Mouse (Mus musculus): ENCODE measurements around the gene Pcolce.
"Not testable (repeated sequence)": the region's sequence is repeated elsewhere in the genome, so short reads cannot be mapped to it uniquely, and the experiment has no call there.

Gene Pcolce

DNA sequence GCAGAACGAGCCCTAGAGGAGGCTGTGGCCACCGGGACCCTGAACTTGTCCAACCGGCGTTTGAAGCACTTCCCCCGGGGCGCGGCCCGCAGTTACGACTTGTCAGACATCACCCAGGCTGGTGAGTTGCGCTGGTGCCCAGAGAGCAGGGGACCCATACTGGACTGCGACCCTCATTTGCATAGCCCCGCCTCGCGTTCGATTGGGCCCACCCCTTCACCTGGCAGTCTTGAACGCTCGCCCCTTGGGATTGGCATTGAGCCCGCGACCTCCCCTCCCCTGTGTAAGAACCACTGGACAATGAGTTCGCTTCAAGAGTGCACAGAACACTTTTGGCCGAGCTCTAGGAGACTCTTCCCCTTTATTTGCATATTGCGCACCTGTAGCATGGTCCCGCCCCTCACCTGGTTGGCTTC is 15.7 kb upstream of the Pcolce start:
- peak; percentile 74 for DNase-seq (ENCODE audit: low read depth, low spot score)

DNA sequence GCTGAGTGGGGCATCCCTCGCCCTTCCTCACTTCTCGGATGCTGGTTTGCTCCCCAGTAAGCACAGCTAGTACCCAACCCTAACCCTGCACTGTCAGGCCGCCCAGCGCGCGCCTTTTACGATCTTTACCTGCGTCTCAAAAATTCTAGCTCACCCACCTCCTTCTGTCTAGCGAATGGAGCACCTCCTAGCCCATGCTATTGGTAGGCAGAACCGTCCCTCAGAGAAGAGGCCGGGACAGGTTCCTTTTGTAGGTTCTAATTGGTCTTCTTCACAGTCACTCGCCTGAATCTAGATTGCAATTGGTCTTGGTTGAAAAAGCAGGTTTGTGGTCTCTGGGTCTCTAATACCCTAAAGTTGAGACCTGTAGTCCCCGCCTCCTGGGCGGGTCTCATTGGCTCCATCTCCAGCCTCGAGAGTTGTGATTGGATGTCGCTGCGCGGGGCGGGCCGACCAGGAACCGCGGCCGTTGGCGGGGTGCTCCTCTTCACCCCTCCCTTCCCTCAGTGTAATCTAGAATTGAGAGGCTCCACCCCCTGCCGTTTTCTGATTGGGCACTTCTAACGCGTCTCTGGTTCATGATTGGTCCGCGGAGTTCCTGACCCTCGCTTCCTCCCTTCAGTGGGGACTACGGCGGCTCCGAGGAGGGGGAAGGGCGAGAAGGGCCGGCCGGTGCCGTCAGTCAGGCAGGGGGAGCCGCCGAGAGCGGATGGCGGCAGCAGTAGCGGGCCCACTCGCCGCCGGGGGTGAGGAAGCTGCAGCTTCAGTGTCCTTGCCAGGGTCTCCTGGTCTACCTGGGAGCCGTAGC is 15.1 kb upstream of the Pcolce start, which contains the start of the genes Fbxo24, Lrch4 and Gm20605:
Fbxo24 (minus strand) TSS at position 505 of the 808 bp plus-strand sequence.
Lrch4 (plus strand) TSS at position 624 of the 808 bp plus-strand sequence.
Gm20605 (plus strand) TSS at position 678 of the 808 bp plus-strand sequence.
- peak; percentile 100 for DNase-seq (ENCODE audit: low read depth, low spot score)

DNA sequence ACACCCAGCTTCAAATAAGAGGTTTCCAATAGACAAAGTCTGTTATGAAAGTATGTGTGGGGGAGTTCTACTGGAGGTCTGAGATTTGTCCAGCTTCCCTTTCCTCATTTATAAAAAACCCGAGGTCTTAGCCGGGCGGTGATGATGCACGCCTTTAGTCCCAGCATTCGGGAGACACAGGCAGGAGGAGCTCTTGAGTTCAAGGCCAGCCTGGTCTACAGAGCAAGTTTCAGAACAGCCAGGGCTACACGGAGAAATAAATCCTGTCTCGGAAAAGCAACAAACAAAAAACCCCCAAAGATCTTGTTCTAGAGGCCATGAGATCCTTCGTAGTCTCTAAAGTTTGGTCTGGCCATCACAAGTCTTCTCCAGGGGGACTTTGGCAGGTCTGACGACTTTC is 14.4 kb upstream of the Pcolce start:
- DNase-seq (ENCODE audit: low read depth, low spot score) = peak; percentile 45

- no peak for DNase-seq (ENCODE audit: low read depth, low spot score)
Observed at GRCm38 (mm10) chr5:137623937-137624530, 10.4 kb upstream of the Pcolce start.

DNA sequence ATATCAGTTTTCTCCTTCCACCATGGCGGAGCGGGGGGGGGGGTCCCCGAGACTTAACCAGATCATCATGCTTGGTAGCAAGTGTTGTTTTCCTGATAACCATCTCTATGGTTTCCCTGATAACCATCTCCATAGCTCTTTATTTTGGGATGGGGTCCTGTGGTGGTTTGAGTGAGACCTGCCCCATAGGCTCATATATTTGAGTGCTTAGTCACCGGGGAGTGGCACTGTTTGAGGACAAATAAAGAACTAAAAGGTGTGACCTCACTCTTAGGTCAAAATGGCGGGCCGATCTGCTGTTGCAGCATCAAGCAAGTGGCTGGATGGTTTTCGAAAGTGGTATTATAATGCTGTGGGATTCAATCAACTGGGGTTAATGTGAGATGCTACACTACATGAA is 1.8 kb upstream of the Pcolce start:
- no peak for DNase-seq (ENCODE audit: low read depth, low spot score)

- not testable (repeated sequence) for DNase-seq (ENCODE audit: low read depth, low spot score)
Observed at GRCm38 (mm10) chr5:137614921-137615320, 1.3 kb upstream of the Pcolce start.

GRCm38 (mm10) chr5:137613076-137613475 is 508 bp downstream of the Pcolce start:
- no peak for DNase-seq (ENCODE audit: low read depth, low spot score)

DNA sequence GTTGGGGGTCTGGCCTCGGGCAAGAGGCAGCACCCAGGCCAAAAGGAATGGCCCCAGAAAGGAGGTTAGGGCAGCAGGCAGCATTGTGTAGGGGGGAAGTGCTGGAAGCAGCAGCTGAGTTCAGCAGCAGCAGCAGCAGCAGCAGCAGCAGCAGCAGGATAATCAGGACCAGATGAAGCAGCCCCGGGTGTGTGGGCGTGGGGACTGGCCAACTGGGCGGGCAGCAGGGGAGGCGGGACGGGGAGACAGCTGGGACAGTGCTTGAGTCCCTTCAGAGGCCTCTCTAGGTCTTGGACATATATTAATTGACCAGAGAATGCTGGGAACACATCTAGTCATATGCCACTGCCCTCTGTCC is 2.4 kb downstream of the Pcolce start:
- no peak for DNase-seq (ENCODE audit: low read depth, low spot score)

DNA sequence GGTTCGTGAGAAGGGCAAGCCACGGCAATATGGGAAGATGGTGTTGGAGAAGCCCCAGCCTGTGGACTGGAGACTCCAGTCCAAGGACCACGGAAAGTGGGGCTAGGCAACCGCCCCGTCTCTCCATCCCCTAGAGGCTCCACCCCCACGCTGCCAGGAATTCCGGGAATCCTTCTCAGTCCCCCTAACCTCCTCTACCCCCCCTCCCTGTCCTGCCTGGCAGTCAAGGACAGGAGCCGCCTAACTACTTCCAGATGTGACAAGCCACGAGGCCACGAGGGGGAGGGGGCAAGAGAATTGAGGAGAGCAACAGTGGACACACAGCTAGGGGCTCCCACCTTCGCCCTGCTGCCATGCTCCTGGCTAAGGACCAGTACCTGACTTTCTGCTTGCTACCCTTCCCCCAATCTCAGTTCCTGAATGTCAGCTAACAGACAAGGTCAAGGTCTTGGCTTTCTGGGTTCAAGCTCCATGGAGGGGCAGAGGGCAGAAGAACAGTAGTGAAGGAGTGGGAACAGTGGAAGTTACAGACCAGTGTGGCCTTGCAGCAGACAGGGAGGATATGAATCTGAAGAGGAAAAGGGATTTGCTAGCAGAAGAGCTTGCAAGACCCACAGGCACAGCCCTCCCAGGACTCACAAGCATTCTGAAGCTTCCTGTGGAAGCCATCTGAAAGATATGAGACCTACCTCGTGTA is 2.9 kb downstream of the Pcolce start:
- peak; percentile 88 for DNase-seq (ENCODE audit: low read depth, low spot score)

GRCm38 (mm10) chr5:137610056-137610455 is 3.5 kb downstream of the Pcolce start:
- no peak for DNase-seq (ENCODE audit: low read depth, low spot score)

DNA sequence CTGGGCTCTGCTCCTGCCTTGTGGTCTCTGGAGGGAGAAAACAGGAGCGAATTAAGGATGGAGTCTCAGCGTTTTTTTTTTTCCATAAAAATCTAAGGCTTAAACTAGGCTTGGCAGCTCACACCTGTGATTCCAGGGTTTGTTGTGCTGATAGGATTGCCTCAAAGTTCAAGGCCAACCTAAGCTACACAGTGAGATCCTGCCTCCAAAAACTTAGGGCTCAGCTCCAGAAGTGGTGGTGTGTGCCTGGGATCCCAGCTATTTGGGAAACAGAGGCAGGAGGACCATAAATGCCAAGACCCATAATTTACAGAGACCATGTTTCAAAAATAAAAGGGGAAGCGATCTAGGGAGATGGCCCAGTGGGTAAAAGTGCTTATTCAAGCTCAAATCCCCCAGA is 4.3 kb downstream of the Pcolce start:
- no peak for DNase-seq (ENCODE audit: low read depth, low spot score)

- peak; percentile 45 for DNase-seq (ENCODE audit: low read depth, low spot score)
Observed at GRCm38 (mm10) chr5:137608654-137609190, 4.9 kb downstream of the Pcolce start.

DNA sequence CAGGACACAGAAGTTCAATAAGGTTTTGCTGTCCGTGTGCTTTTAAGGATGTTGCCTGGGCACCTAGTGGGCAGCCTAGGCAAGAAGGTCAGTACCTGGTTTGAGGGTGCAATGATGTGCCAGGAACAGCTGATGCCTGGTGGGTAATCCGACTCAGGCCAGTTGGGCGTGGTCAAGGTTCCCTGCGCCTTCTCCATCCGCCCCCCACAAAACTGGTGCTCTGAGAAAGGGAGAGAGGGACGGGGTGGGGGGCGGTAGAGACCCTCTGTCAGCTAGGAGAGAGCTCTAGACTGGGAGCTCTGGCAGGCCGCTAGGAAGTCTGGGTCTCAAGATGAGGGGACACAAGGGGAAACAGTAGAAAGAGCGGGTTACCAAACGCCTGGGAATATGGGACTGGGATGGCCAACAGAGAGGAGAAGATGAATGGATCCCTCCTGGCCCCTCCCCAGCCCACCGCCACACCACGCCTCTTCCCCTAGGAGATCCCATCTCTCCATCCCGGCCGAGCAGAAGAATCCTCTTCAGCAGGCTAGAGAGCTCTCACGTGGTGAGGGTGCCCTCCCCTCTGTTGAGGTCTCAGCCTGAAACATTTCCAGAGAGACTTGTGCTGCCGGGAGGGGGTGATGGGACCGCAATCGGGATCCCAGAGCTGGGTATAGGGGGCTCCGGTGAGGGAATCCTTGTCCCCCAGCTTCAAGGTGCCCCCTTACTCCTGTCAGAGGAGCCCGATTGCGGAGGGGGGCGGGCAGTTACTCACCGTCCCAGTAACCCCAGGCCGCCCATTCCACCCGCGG is 5.5 kb downstream of the Pcolce start:
- peak; percentile 84 for DNase-seq (ENCODE audit: low read depth, low spot score)

- DNase-seq (ENCODE audit: low read depth, low spot score) = peak; percentile 74
Observed at GRCm38 (mm10) chr5:137601365-137601729, 12.2 kb downstream of the Pcolce start.

- DNase-seq (ENCODE audit: low read depth, low spot score) = peak; percentile 99
Observed at GRCm38 (mm10) chr5:137600619-137601364, 12.8 kb downstream of the Pcolce start, which contains the start of gene Mospd3. TSS of gene Mospd3 (minus strand) at chr5:137601058.

DNA sequence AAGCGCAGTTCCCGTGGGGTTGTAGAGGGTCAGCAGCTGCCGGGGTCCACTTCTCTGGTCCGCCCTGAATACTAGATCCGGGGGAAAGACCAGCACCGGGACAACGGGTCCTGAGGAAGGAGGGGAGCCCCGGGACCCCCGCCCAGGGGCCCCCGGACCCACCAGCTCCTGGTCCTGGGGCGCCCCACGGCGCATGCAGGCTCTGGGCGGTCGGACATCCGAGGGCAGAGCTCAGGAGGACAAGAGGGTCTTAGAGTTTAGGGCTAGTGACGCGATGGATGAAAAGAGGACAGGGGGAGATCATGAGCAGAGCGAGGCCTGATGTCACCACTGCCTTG is 13.3 kb downstream of the Pcolce start:
- no peak for DNase-seq (ENCODE audit: low read depth, low spot score)

GRCm38 (mm10) chr5:137599600-137599999 is 14.0 kb downstream of the Pcolce start:
- no peak for DNase-seq (ENCODE audit: low read depth, low spot score)

DNA sequence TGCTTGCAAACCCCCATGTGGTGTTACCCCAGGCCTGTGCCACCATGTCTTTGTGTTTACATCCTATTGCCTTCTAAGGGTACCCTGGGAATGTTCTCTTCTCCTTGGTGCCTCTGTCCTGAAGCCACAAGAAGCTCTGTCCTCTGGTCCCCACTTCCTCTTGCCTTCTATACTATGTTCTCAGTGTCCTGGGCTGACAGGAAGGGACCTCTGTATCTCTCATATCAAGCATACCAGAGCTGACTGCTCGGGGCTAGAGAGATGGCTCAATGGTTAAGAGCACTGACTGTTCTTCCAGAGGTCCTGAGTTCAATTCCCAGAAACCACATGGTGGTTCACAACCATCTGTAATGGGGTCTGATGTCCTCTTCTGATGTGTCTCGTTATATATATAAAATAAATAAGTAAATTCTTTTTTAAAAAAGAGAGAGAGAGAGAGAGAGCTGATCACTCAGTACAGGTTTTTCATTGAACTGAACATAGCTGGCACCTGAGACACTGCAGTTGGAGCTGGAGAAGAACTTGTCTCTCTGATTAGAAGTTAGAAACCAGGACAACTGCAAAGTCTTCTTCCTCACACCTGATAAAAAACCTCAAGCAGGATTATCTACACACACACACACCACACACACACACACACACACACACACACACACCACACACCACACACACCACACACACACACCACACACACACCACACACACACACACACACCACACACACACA is 15.3 kb downstream of the Pcolce start:
- no peak for DNase-seq (ENCODE audit: low read depth, low spot score)

DNA sequence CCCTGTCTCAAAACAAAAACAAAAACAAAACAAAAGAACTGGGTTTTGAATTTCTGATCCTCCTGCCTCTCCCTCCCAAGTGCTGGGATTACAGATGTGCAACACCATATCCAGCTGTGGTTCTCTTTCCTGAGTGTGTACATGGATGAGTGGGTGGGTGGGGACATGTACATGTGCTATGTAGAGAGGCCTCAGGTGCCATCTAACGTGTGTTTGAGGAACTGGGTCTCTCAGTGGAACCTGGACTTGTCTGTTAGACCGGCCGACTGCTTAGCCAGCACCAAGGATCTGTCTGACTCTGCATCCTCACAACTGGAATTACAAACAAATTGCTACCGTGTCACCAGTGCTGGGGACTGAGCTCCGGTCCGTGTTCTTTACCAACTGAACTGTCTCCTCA is 16.0 kb downstream of the Pcolce start:
- DNase-seq (ENCODE audit: low read depth, low spot score) = no peak
